9 mouse cellular contexts compared by ENCODE assay signal in the genomic region with DNA sequence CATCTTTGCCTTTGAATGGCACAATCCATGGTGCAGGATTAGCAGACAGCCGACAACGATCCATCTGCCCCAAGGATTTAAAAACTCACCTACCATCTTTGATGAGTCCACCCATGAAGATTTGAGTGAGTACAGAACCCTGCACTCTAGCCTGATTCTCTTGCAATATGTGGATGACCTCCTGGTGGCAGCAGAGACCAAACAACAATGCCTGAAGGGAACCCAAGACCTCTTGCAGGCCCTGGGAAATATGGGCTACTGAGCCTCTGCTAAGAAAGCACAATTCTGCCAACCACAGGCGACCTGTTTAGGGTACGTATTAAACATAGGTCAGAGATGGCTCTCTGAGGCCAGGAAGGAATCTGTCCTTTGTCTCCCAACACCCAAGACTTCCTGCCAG. TPM values are rescaled to one million over a fixed set of nuclear protein-coding genes. Genes with fewer than 3 reads are reported as not detected.
DNase-seq lines count a peak whose midpoint lies in the region; ATAC-seq and TF ChIP-seq lines count a peak whose summit lies in the region.
"Had no signal": no experiment of that assay in that cellular context is flagged by ENCODE, and none has a peak within 500 bp of the region (broad histone marks: within the 10 kb centered on the region; RNA-seq: fewer than 3 reads in every experiment).

No protein-coding gene starts in this region.

- H3K4me2 ChIP-seq in embryonic facial prominence, embryonic 15.5 days (replicated peaks): no peak overlapping the region
- no peak overlapping the region for H3K4me2 ChIP-seq in liver, postnatal 0 days (ENCODE audit: low read depth, low read length)
- H3K4me2 ChIP-seq in neural tube, embryonic 15.5 days: no peak overlapping the region
- H3K4me2 ChIP-seq: embryonic facial prominence, embryonic 13.5 days had no signal

- peak; percentile 57; the same call in 1 of the 2 replicates for ATAC-seq in embryonic facial prominence, embryonic 15.5 days (ENCODE audit: insufficient number of reproducible peaks, low FRiP score, low TSS enrichment, low read depth)
- ATAC-seq in liver, postnatal 0 days: 0 out of 2 replicates have a peak, but pooled peaks have one; percentile 45
- ATAC-seq in neural tube, embryonic 15.5 days (ENCODE audit: low FRiP score): peak; percentile 72

- no peak overlapping the region for H3K4me3 ChIP-seq in embryonic facial prominence, embryonic 15.5 days (replicated peaks)
- H3K4me3 ChIP-seq in heart, embryonic 10.5 days: no peak overlapping the region
- H3K4me3 ChIP-seq in liver, postnatal 0 days (ENCODE audit: low read depth, low read length): no peak overlapping the region
- H3K4me3 ChIP-seq in neural tube, embryonic 15.5 days (replicated peaks): no peak overlapping the region
- H3K4me3 ChIP-seq: embryonic facial prominence, embryonic 13.5 days had no signal

- no peaks in the 10 kb centered on the region for H3K4me1 ChIP-seq in embryonic facial prominence, embryonic 15.5 days
- H3K4me1 ChIP-seq in heart, embryonic 10.5 days: no peaks in the 10 kb centered on the region
- no peaks in the 10 kb centered on the region for H3K4me1 ChIP-seq in liver, postnatal 0 days (ENCODE audit: insufficient read depth)
- no peaks in the 10 kb centered on the region for H3K4me1 ChIP-seq in neural tube, embryonic 15.5 days
- H3K4me1 ChIP-seq: embryonic facial prominence, embryonic 13.5 days had no signal

- H3K9ac ChIP-seq in embryonic facial prominence, embryonic 15.5 days: no peak overlapping the region
- H3K9ac ChIP-seq in liver, postnatal 0 days (replicated peaks): no peak overlapping the region
- no peak overlapping the region for H3K9ac ChIP-seq in neural tube, embryonic 15.5 days (replicated peaks)
- H3K9ac ChIP-seq: embryonic facial prominence, embryonic 13.5 days had no signal

- peak; percentile 91 for TF ChIP-seq CTCF in liver, postnatal 0 days (IDR thresholded peaks at IDR 0.05; ENCODE audit: low read depth)

- DNase-seq in CD4-positive, CD25-positive, alpha-beta regulatory T cell, adult 2 months (ENCODE audit: low read depth, low spot score): peak; percentile 87
- DNase-seq in adrenal gland, postnatal 36 days: peak; percentile 84
- peak; percentile 81 for DNase-seq in heart, embryonic 10.5 days (ENCODE audit: low spot score)
- peak; percentile 85 for DNase-seq in kidney, postnatal 14 days
- peak; percentile 81 for DNase-seq in liver, postnatal 0 days
- DNase-seq in thymus, adult 18-20 months: peak; percentile 41 to 63

- H3K36me3 ChIP-seq in embryonic facial prominence, embryonic 15.5 days: no peaks in the 10 kb centered on the region
- H3K36me3 ChIP-seq in heart, embryonic 10.5 days: no peaks in the 10 kb centered on the region
- H3K36me3 ChIP-seq in liver, postnatal 0 days (replicated peaks; ENCODE audit: insufficient read depth, low read length): no peaks in the 10 kb centered on the region
- no peaks in the 10 kb centered on the region for H3K36me3 ChIP-seq in neural tube, embryonic 15.5 days
- H3K36me3 ChIP-seq: embryonic facial prominence, embryonic 13.5 days had no signal

- H3K9me3 ChIP-seq in embryonic facial prominence, embryonic 15.5 days (replicated peaks): no peaks in the 10 kb centered on the region
- H3K9me3 ChIP-seq in heart, embryonic 10.5 days: no peaks in the 10 kb centered on the region
- H3K9me3 ChIP-seq in liver, postnatal 0 days (ENCODE audit: low read length): no peaks in the 10 kb centered on the region
- H3K9me3 ChIP-seq in neural tube, embryonic 15.5 days (replicated peaks): no peaks in the 10 kb centered on the region
- H3K9me3 ChIP-seq: embryonic facial prominence, embryonic 13.5 days had no signal

- WGBS in embryonic facial prominence, embryonic 15.5 days: 18% methylated on average over 4 of the region's 4 CpGs
- 30% methylated on average over 4 of the region's 4 CpGs for WGBS in heart, embryonic 10.5 days
- 24% methylated on average over 4 of the region's 4 CpGs for WGBS in liver, postnatal 0 days (ENCODE audit: insufficient replicate concordance)
- 37% methylated on average over 4 of the region's 4 CpGs for WGBS in neural tube, embryonic 15.5 days

- no peak for TF ChIP-seq EP300 in liver, postnatal 0 days (IDR thresholded peaks at IDR 0.05; ENCODE audit: low read depth)

- no peak overlapping the region for H3K27ac ChIP-seq in embryonic facial prominence, embryonic 15.5 days (replicated peaks)
- H3K27ac ChIP-seq in heart, embryonic 10.5 days: no peak overlapping the region
- H3K27ac ChIP-seq in liver, postnatal 0 days (ENCODE audit: low read depth): no peak overlapping the region
- no peak overlapping the region for H3K27ac ChIP-seq in neural tube, embryonic 15.5 days (replicated peaks)
- H3K27ac ChIP-seq: embryonic facial prominence, embryonic 13.5 days had no signal

- no peaks in the 10 kb centered on the region for H3K27me3 ChIP-seq in embryonic facial prominence, embryonic 15.5 days
- H3K27me3 ChIP-seq in heart, embryonic 10.5 days (ENCODE audit: insufficient read depth, poor library complexity, severe bottlenecking): peaks cover 8% of the 10 kb centered on the region; the same call in 1 of the 2 replicates
- H3K27me3 ChIP-seq in liver, postnatal 0 days (ENCODE audit: insufficient read depth, low read length): no peaks in the 10 kb centered on the region
- no peaks in the 10 kb centered on the region for H3K27me3 ChIP-seq in neural tube, embryonic 15.5 days (replicated peaks)
- H3K27me3 ChIP-seq: embryonic facial prominence, embryonic 13.5 days had no signal

RNA-seq across cellular contexts. Expression of a gene that starts 11.1 kb away (rescaled TPM):
- total RNA-seq in adrenal gland, postnatal 36 days (2021): 10 to 100 TPM; 55.6 to 69.4 TPM
- polyA plus RNA-seq in embryonic facial prominence, embryonic 15.5 days (2015; fragmentation: Nextera tagmentation; extraction: Ambion mirVana): 31.5 and 34.4 TPM in 2 replicates
- 27.1 and 27.4 TPM in 2 replicates for polyA plus RNA-seq in heart, embryonic 10.5 days (2016; fragmentation: Nextera tagmentation; extraction: Ambion mirVana)
- polyA plus RNA-seq in liver, postnatal 0 days (2015; fragmentation: Nextera tagmentation; extraction: Ambion mirVana): 12.0 and 12.5 TPM in 2 replicates
- 45.6 and 47.5 TPM in 2 replicates for polyA plus RNA-seq in neural tube, embryonic 15.5 days (2015; fragmentation: Nextera tagmentation; extraction: Ambion mirVana)

RNA-seq across cellular contexts. Expression of a gene that starts 50.0 kb away (rescaled TPM):
- total RNA-seq in adrenal gland, postnatal 36 days (2021): 10 to 100 TPM; 16.0 to 17.4 TPM
- polyA plus RNA-seq in embryonic facial prominence, embryonic 15.5 days (2015; fragmentation: Nextera tagmentation; extraction: Ambion mirVana): 39.7 and 42.4 TPM in 2 replicates
- polyA plus RNA-seq in heart, embryonic 10.5 days (2016; fragmentation: Nextera tagmentation; extraction: Ambion mirVana): 73.7 and 92.1 TPM in 2 replicates
- 0.80 and 0.84 TPM in 2 replicates for polyA plus RNA-seq in liver, postnatal 0 days (2015; fragmentation: Nextera tagmentation; extraction: Ambion mirVana)
- polyA plus RNA-seq in neural tube, embryonic 15.5 days (2015; fragmentation: Nextera tagmentation; extraction: Ambion mirVana): 111 and 135 TPM in 2 replicates

RNA-seq across cellular contexts. Expression of a gene that starts 56.3 kb away (rescaled TPM):
- total RNA-seq in adrenal gland, postnatal 36 days (2021): 1 to 10 TPM; 1.1 to 3.3 TPM
- 31.3 and 35.9 TPM in 2 replicates for polyA plus RNA-seq in embryonic facial prominence, embryonic 15.5 days (2015; fragmentation: Nextera tagmentation; extraction: Ambion mirVana)
- polyA plus RNA-seq in heart, embryonic 10.5 days (2016; fragmentation: Nextera tagmentation; extraction: Ambion mirVana): 14.0 and 29.3 TPM in 2 replicates
- polyA plus RNA-seq in liver, postnatal 0 days (2015; fragmentation: Nextera tagmentation; extraction: Ambion mirVana): 1.4 and 1.6 TPM in 2 replicates
- 4.1 and 5.2 TPM in 2 replicates for polyA plus RNA-seq in neural tube, embryonic 15.5 days (2015; fragmentation: Nextera tagmentation; extraction: Ambion mirVana)

Comparison
In these comparisons a context has a peak if more than half of its experiments do, and no peak if none do; other contexts are left out.
1. RNA of a gene that starts 50.0 kb away (polyA plus RNA-seq): 111 to 135 TPM in neural tube, embryonic 15.5 days, 73.7 to 92.1 TPM in heart, embryonic 10.5 days and 39.7 to 42.4 TPM in embryonic facial prominence, embryonic 15.5 days; 0.80 to 0.84 TPM in liver, postnatal 0 days; every median in the first group is over 10 times any median in the second.
2. Peak in every context shown above with its lines, with median percentiles within 50 percentile points of each other: DNase-seq and ATAC-seq.